Mouse (Mus musculus): ENCODE results near the gene B830017H08Rik. TPM values are rescaled to one million over a fixed set of nuclear protein-coding genes. Genes with fewer than 3 reads are reported as not detected.

B830017H08Rik gene
- polyA plus RNA-seq (2012; rRNA removed) = not detected in 2 replicates

GRCm38 (mm10) chr16:17832821-17833220 is at the start of gene B830017H08Rik:
Gene B830017H08Rik (plus strand): TSS chr16:17833121.
- 31% methylated on average over 7 of the region's 7 CpGs for whole genome bisulfite sequencing
- Histone ChIP-seq H3K4me1 (ENCODE audit: control insufficient read depth, insufficient read depth, insufficient read length, low read length) (peaks cover 2% of the 10 kb centered on the region; the same call in 1 of the 2 replicates), H3K36me3 (ENCODE audit: control insufficient read depth, insufficient read depth, low read length) (no peaks in the 10 kb centered on the region), H3K27ac (ENCODE audit: insufficient read depth, low read depth, low read length) (no peak within 1 kb of the TSS), H3K4me3 (ENCODE audit: low read depth, low read length) (peak within 1 kb of the TSS; percentile 41), H3K27me3 (ENCODE audit: control insufficient read depth, insufficient read depth, low read length) (peaks cover 36% of the 10 kb centered on the region)
- TF ChIP-seq POLR2A (IDR thresholded peaks at IDR 0.05; ENCODE audit: low read depth, low read length) (no peak), CTCF (IDR thresholded peaks at IDR 0.05; ENCODE audit: extremely low read depth, insufficient read length, insufficient replicate concordance, low read depth, low read length) (no peak)

GRCm38 (mm10) chr16:17785337-17785736 is 47.6 kb upstream of the B830017H08Rik start:
- TF ChIP-seq POLR2A (IDR thresholded peaks at IDR 0.05; ENCODE audit: low read depth, low read length) = no peak
- no peak for TF ChIP-seq CTCF (IDR thresholded peaks at IDR 0.05; ENCODE audit: extremely low read depth, insufficient read length, insufficient replicate concordance, low read depth, low read length)
- WGBS = 73% methylated on average over 3 of the region's 3 CpGs
- Histone ChIP-seq H3K36me3 (ENCODE audit: control insufficient read depth, insufficient read depth, low read length) (peaks cover 40% of the 10 kb centered on the region), H3K27ac (ENCODE audit: insufficient read depth, low read depth, low read length) (no peak overlapping the region), H3K27me3 (ENCODE audit: control insufficient read depth, insufficient read depth, low read length) (no peaks in the 10 kb centered on the region), H3K4me1 (ENCODE audit: control insufficient read depth, insufficient read depth, insufficient read length, low read length) (no peaks in the 10 kb centered on the region), H3K4me3 (ENCODE audit: low read depth, low read length) (no peak overlapping the region)

GRCm38 (mm10) chr16:17792728-17793127 is 40.2 kb upstream of the B830017H08Rik start:
- 0 out of 2 replicates have a peak, but pooled peaks cover 6% of the 10 kb centered on the region for H3K4me1 ChIP-seq (ENCODE audit: control insufficient read depth, insufficient read depth, insufficient read length, low read length)
- TF ChIP-seq CTCF (IDR thresholded peaks at IDR 0.05; ENCODE audit: extremely low read depth, insufficient read length, insufficient replicate concordance, low read depth, low read length) = no peak
- TF ChIP-seq POLR2A (IDR thresholded peaks at IDR 0.05; ENCODE audit: low read depth, low read length) = no peak
- 85% methylated on average over 3 of the region's 3 CpGs for WGBS
- H3K27me3 ChIP-seq (ENCODE audit: control insufficient read depth, insufficient read depth, low read length) = peaks cover 16% of the 10 kb centered on the region
- H3K36me3 ChIP-seq (ENCODE audit: control insufficient read depth, insufficient read depth, low read length) = peaks cover 32% of the 10 kb centered on the region
- H3K27ac ChIP-seq (ENCODE audit: insufficient read depth, low read depth, low read length) = no peak overlapping the region
- H3K4me3 ChIP-seq (ENCODE audit: low read depth, low read length) = no peak overlapping the region

GRCm38 (mm10) chr16:17794047-17794446 is 38.9 kb upstream of the B830017H08Rik start:
- H3K27ac ChIP-seq (ENCODE audit: insufficient read depth, low read depth, low read length) = no peak overlapping the region
- H3K4me1 ChIP-seq (ENCODE audit: control insufficient read depth, insufficient read depth, insufficient read length, low read length) = 0 out of 2 replicates have a peak, but pooled peaks cover 9% of the 10 kb centered on the region
- H3K4me3 ChIP-seq (ENCODE audit: low read depth, low read length) = no peak overlapping the region
- 89% methylated on average over 4 of the region's 4 CpGs for WGBS
- H3K27me3 ChIP-seq (ENCODE audit: control insufficient read depth, insufficient read depth, low read length) = peaks cover 28% of the 10 kb centered on the region
- TF ChIP-seq POLR2A (IDR thresholded peaks at IDR 0.05; ENCODE audit: low read depth, low read length) (no peak), CTCF (IDR thresholded peaks at IDR 0.05; ENCODE audit: extremely low read depth, insufficient read length, insufficient replicate concordance, low read depth, low read length) (no peak)
- H3K36me3 ChIP-seq (ENCODE audit: control insufficient read depth, insufficient read depth, low read length) = peaks cover 24% of the 10 kb centered on the region

GRCm38 (mm10) chr16:17795643-17796042 is 37.3 kb upstream of the B830017H08Rik start:
- H3K4me3 ChIP-seq (ENCODE audit: low read depth, low read length) = no peak overlapping the region
- TF ChIP-seq CTCF (IDR thresholded peaks at IDR 0.05; ENCODE audit: extremely low read depth, insufficient read length, insufficient replicate concordance, low read depth, low read length) (no peak), POLR2A (IDR thresholded peaks at IDR 0.05; ENCODE audit: low read depth, low read length) (no peak)
- H3K4me1 ChIP-seq (ENCODE audit: control insufficient read depth, insufficient read depth, insufficient read length, low read length) = 0 out of 2 replicates have a peak, but pooled peaks cover 9% of the 10 kb centered on the region
- H3K27ac ChIP-seq (ENCODE audit: insufficient read depth, low read depth, low read length) = no peak overlapping the region
- H3K27me3 ChIP-seq (ENCODE audit: control insufficient read depth, insufficient read depth, low read length) = peaks cover 39% of the 10 kb centered on the region
- H3K36me3 ChIP-seq (ENCODE audit: control insufficient read depth, insufficient read depth, low read length) = peaks cover 13% of the 10 kb centered on the region
- WGBS = 68% methylated on average over 5 of the region's 5 CpGs

GRCm38 (mm10) chr16:17796519-17796918 is 36.4 kb upstream of the B830017H08Rik start:
- H3K4me3 ChIP-seq (ENCODE audit: low read depth, low read length) = peak overlapping the region; percentile 64; the same call in 1 of the 2 replicates
- 0 out of 2 replicates have a peak, but pooled peaks cover 9% of the 10 kb centered on the region for H3K4me1 ChIP-seq (ENCODE audit: control insufficient read depth, insufficient read depth, insufficient read length, low read length)
- peaks cover 44% of the 10 kb centered on the region for H3K27me3 ChIP-seq (ENCODE audit: control insufficient read depth, insufficient read depth, low read length)
- no peak overlapping the region for H3K27ac ChIP-seq (ENCODE audit: insufficient read depth, low read depth, low read length)
- H3K36me3 ChIP-seq (ENCODE audit: control insufficient read depth, insufficient read depth, low read length) = peaks cover 10% of the 10 kb centered on the region
- TF ChIP-seq POLR2A (IDR thresholded peaks at IDR 0.05; ENCODE audit: low read depth, low read length) (no peak), CTCF (IDR thresholded peaks at IDR 0.05; ENCODE audit: extremely low read depth, insufficient read length, insufficient replicate concordance, low read depth, low read length) (no peak)

GRCm38 (mm10) chr16:17796971-17797811 is 35.7 kb upstream of the B830017H08Rik start, which contains the start of gene Scarf2:
Gene Scarf2 (plus strand): TSS chr16:17797282.
- Histone ChIP-seq H3K27ac (ENCODE audit: insufficient read depth, low read depth, low read length) (peak within 1 kb of the TSS; percentile 41), H3K27me3 (ENCODE audit: control insufficient read depth, insufficient read depth, low read length) (peaks cover 51% of the 10 kb centered on the region), H3K4me3 (ENCODE audit: low read depth, low read length) (peak within 1 kb of the TSS; percentile 64), H3K4me1 (ENCODE audit: control insufficient read depth, insufficient read depth, insufficient read length, low read length) (0 out of 2 replicates have a peak, but pooled peaks cover 9% of the 10 kb centered on the region), H3K36me3 (ENCODE audit: control insufficient read depth, insufficient read depth, low read length) (peaks cover 7% of the 10 kb centered on the region)
- 5% methylated on average over 81 of the region's 81 CpGs for WGBS
- TF ChIP-seq CTCF (IDR thresholded peaks at IDR 0.05; ENCODE audit: extremely low read depth, insufficient read length, insufficient replicate concordance, low read depth, low read length) (no peak), POLR2A (IDR thresholded peaks at IDR 0.05; ENCODE audit: low read depth, low read length) (no peak)
